Mouse (Mus musculus) urinary bladder, adult 2 months (tissue): ENCODE data around the gene Pfkl. TPM values are rescaled to one million over a fixed set of nuclear protein-coding genes. Genes with fewer than 3 reads are reported as not detected.
"Not testable (repeated sequence)": the region's sequence is repeated elsewhere in the genome, so short reads cannot be mapped to it uniquely, and the experiment has no call there.

Source experiments
- DNase-seq: peaks from one replicate; pipeline ENCODE4 v3.0.0; 2022; ENCODE audit warnings: low spot score
- polyA plus RNA-seq: library from polyadenylated mRNA; depleted of rRNA; stranded (reverse); fragments of >200 nt; gene quantifications from 2 replicates; pipeline ENCODE4 v1.2.3, GENCODE M21; 2012

Pfkl gene
- polyA plus RNA-seq, 1 experiment = 55.3 TPM

GRCm38 (mm10) chr10:78012661-78013495 is 3.0 kb upstream of the Pfkl start:
- no peak for DNase-seq

GRCm38 (mm10) chr10:78011116-78011515 is 1.2 kb upstream of the Pfkl start:
- not testable (repeated sequence) for DNase-seq

- peak; percentile 22 for DNase-seq
Observed at GRCm38 (mm10) chr10:78010335-78010734, 452 bp upstream of the Pfkl start.

- peak; percentile 83 for DNase-seq
Observed at GRCm38 (mm10) chr10:78009184-78009944, 519 bp downstream of the Pfkl start.

GRCm38 (mm10) chr10:78008169-78008568 is 1.7 kb downstream of the Pfkl start:
- DNase-seq = no peak

GRCm38 (mm10) chr10:78007203-78007602 is 2.7 kb downstream of the Pfkl start:
- DNase-seq = no peak

- DNase-seq = no peak
Observed at GRCm38 (mm10) chr10:78005791-78006438, 4.0 kb downstream of the Pfkl start.

- DNase-seq = no peak
Observed at GRCm38 (mm10) chr10:78004479-78005100, 5.3 kb downstream of the Pfkl start.

- DNase-seq = no peak
Observed at GRCm38 (mm10) chr10:78002316-78002715, 7.6 kb downstream of the Pfkl start.

- no peak for DNase-seq
Observed at GRCm38 (mm10) chr10:78001796-78002195, 8.1 kb downstream of the Pfkl start.

- no peak for DNase-seq
Observed at GRCm38 (mm10) chr10:78000200-78000599, 9.7 kb downstream of the Pfkl start.

GRCm38 (mm10) chr10:77995639-77996038 is 14.2 kb downstream of the Pfkl start:
- no peak for DNase-seq

GRCm38 (mm10) chr10:77985775-77986174 is 24.1 kb downstream of the Pfkl start:
- no peak for DNase-seq

GRCm38 (mm10) chr10:77984660-77985059 is 25.2 kb downstream of the Pfkl start:
- no peak for DNase-seq

- DNase-seq = peak; percentile 98
Observed at GRCm38 (mm10) chr10:77978351-77979350, 31.2 kb downstream of the Pfkl start, which contains the start of gene 1810043G02Rik. Gene 1810043G02Rik, plus strand, starts transcription at chr10:77978524.

GRCm38 (mm10) chr10:77976458-77977150 is 33.3 kb downstream of the Pfkl start:
- DNase-seq = no peak

GRCm38 (mm10) chr10:77975653-77976052 is 34.2 kb downstream of the Pfkl start:
- no peak for DNase-seq

- no peak for DNase-seq
Observed at GRCm38 (mm10) chr10:77974811-77975210, 35.1 kb downstream of the Pfkl start.

- DNase-seq = no peak
Observed at GRCm38 (mm10) chr10:77974323-77974722, 35.6 kb downstream of the Pfkl start.
